Comparison of ENCODE assay signal across 37 mouse cellular contexts in genomic region chr2:121105940-121106339, GRCm38 (mm10). TPM values are rescaled to one million over a fixed set of nuclear protein-coding genes. Genes with fewer than 3 reads are reported as not detected.
A peak's percentile ranks its signal among the peaks of the same experiment; 100 is the strongest.
DNase-seq lines count a peak whose midpoint lies in the region; ATAC-seq lines count a peak whose summit lies in the region.
"Had no signal": no experiment of that assay in that cellular context is flagged by ENCODE, and none has a peak within 500 bp of the region (broad histone marks: within the 10 kb centered on the region; RNA-seq: fewer than 3 reads in every experiment).

No protein-coding gene starts in this region.

- H3K4me1 ChIP-seq in embryonic facial prominence, embryonic 14.5 days (ENCODE audit: control insufficient read depth, insufficient read depth, low read length) = no peaks in the 10 kb centered on the region
- H3K4me1 ChIP-seq in embryonic facial prominence, embryonic 10.5 days = no peaks in the 10 kb centered on the region
- no peaks in the 10 kb centered on the region for H3K4me1 ChIP-seq in kidney, embryonic 16.5 days (ENCODE audit: insufficient read depth, low read length)
- 0 out of 2 replicates have a peak, but pooled peaks cover 2% of the 10 kb centered on the region for H3K4me1 ChIP-seq in liver, embryonic 13.5 days (replicated peaks)
- no peaks in the 10 kb centered on the region for H3K4me1 ChIP-seq in stomach, embryonic 15.5 days
- H3K4me1 ChIP-seq: heart, embryonic 15.5 days; hindbrain, embryonic 12.5 days; limb, embryonic 13.5 days had no signal

- no peaks in the 10 kb centered on the region for H3K36me3 ChIP-seq in embryonic facial prominence, embryonic 14.5 days (ENCODE audit: control insufficient read depth, insufficient read depth, low read length)
- no peaks in the 10 kb centered on the region for H3K36me3 ChIP-seq in embryonic facial prominence, embryonic 10.5 days (replicated peaks)
- H3K36me3 ChIP-seq in kidney, embryonic 16.5 days (ENCODE audit: insufficient read depth, low read length) = no peaks in the 10 kb centered on the region
- H3K36me3 ChIP-seq in liver, embryonic 13.5 days = no peaks in the 10 kb centered on the region
- H3K36me3 ChIP-seq in stomach, embryonic 15.5 days = no peaks in the 10 kb centered on the region
- H3K36me3 ChIP-seq: heart, embryonic 10.5 days; heart, embryonic 15.5 days; hindbrain, embryonic 12.5 days; limb, embryonic 13.5 days had no signal

- H3K4me2 ChIP-seq in embryonic facial prominence, embryonic 14.5 days (ENCODE audit: low read depth, low read length) = no peak overlapping the region
- no peak overlapping the region for H3K4me2 ChIP-seq in kidney, embryonic 16.5 days (replicated peaks; ENCODE audit: low read depth, low read length)
- no peak overlapping the region for H3K4me2 ChIP-seq in liver, embryonic 13.5 days
- no peak overlapping the region for H3K4me2 ChIP-seq in stomach, embryonic 15.5 days
- H3K4me2 ChIP-seq: heart, embryonic 15.5 days; hindbrain, embryonic 12.5 days; limb, embryonic 13.5 days had no signal

- H3K27me3 ChIP-seq in embryonic facial prominence, embryonic 14.5 days (replicated peaks; ENCODE audit: control insufficient read depth, insufficient read depth, low read length) = no peaks in the 10 kb centered on the region
- H3K27me3 ChIP-seq in embryonic facial prominence, embryonic 10.5 days (replicated peaks; ENCODE audit: low read depth, poor library complexity, severe bottlenecking) = no peaks in the 10 kb centered on the region
- H3K27me3 ChIP-seq in kidney, embryonic 16.5 days (ENCODE audit: insufficient read depth, low read length) = no peaks in the 10 kb centered on the region
- H3K27me3 ChIP-seq in liver, embryonic 13.5 days = peaks cover 3% of the 10 kb centered on the region; the same call in 1 of the 2 replicates
- H3K27me3 ChIP-seq in stomach, embryonic 15.5 days (replicated peaks) = no peaks in the 10 kb centered on the region
- H3K27me3 ChIP-seq: hindbrain, embryonic 12.5 days; limb, embryonic 13.5 days had no signal

- ATAC-seq in embryonic facial prominence, embryonic 14.5 days (ENCODE audit: low read depth) = peak; percentile 65; the same call in 1 of the 2 replicates
- ATAC-seq in kidney, embryonic 16.5 days (ENCODE audit: low FRiP score, low TSS enrichment) = 0 out of 2 replicates have a peak, but pooled peaks have one; percentile 23
- ATAC-seq in liver, embryonic 13.5 days (ENCODE audit: low read depth) = peak; percentile 62; the same call in 1 of the 2 replicates
- peak; percentile 35; the same call in 1 of the 2 replicates for ATAC-seq in stomach, embryonic 15.5 days (ENCODE audit: insufficient read depth, low FRiP score, low read depth)
- ATAC-seq: forebrain, embryonic 14.5 days; intestine, embryonic 16.5 days; Patski had no signal

- no peak overlapping the region for H3K9ac ChIP-seq in embryonic facial prominence, embryonic 14.5 days (ENCODE audit: low read depth, low read length)
- H3K9ac ChIP-seq in kidney, embryonic 16.5 days (replicated peaks; ENCODE audit: low read length) = no peak overlapping the region
- H3K9ac ChIP-seq in liver, embryonic 13.5 days = no peak overlapping the region
- no peak overlapping the region for H3K9ac ChIP-seq in stomach, embryonic 15.5 days
- H3K9ac ChIP-seq: heart, embryonic 15.5 days; hindbrain, embryonic 12.5 days; limb, embryonic 13.5 days had no signal

- no peaks in the 10 kb centered on the region for H3K9me3 ChIP-seq in embryonic facial prominence, embryonic 14.5 days (ENCODE audit: control insufficient read depth, low read length)
- no peaks in the 10 kb centered on the region for H3K9me3 ChIP-seq in embryonic facial prominence, embryonic 10.5 days
- no peaks in the 10 kb centered on the region for H3K9me3 ChIP-seq in kidney, embryonic 16.5 days (ENCODE audit: low read length)
- H3K9me3 ChIP-seq in liver, embryonic 13.5 days (replicated peaks) = no peaks in the 10 kb centered on the region
- no peaks in the 10 kb centered on the region for H3K9me3 ChIP-seq in stomach, embryonic 15.5 days
- H3K9me3 ChIP-seq: heart, embryonic 10.5 days; heart, embryonic 15.5 days; hindbrain, embryonic 12.5 days; limb, embryonic 13.5 days had no signal

- no peak overlapping the region for H3K27ac ChIP-seq in embryonic facial prominence, embryonic 14.5 days (replicated peaks; ENCODE audit: low read depth, low read length)
- H3K27ac ChIP-seq in embryonic facial prominence, embryonic 10.5 days (replicated peaks) = no peak overlapping the region
- H3K27ac ChIP-seq in kidney, embryonic 16.5 days (ENCODE audit: low read length) = no peak overlapping the region
- no peak overlapping the region for H3K27ac ChIP-seq in liver, embryonic 13.5 days
- no peak overlapping the region for H3K27ac ChIP-seq in stomach, embryonic 15.5 days
- H3K27ac ChIP-seq: heart, embryonic 10.5 days; heart, embryonic 15.5 days; hindbrain, embryonic 12.5 days; kidney, postnatal 0 days; left cerebral cortex, adult 2 months; limb, embryonic 13.5 days; macrophage had no signal

- no peak for DNase-seq in embryonic facial prominence, embryonic 14.5 days (ENCODE audit: low spot score)
- DNase-seq in embryonic facial prominence, embryonic 10.5 days (ENCODE audit: low spot score) = no peak
- no peak for DNase-seq in kidney, adult 11 months
- no peak for DNase-seq in liver, embryonic 13.5 days
- no peak for DNase-seq in left cerebral cortex, adult 8-10 months (ENCODE audit: low spot score in 2 of 2)
- no peak for DNase-seq in urinary bladder, postnatal 10 days (ENCODE audit: low spot score)
- DNase-seq: adrenal gland, postnatal 25 days; cerebellum, adult 18-20 months; cerebellum, postnatal 25 days; gastrocnemius, postnatal 14 days; lung, adult 2 months; lung, postnatal 10 days; midbrain, embryonic 14.5 days; spleen, adult 18-20 months; thymus, adult 2 months; thymus, postnatal 4 days had no signal

- H3K4me3 ChIP-seq in embryonic facial prominence, embryonic 14.5 days (ENCODE audit: low read depth, low read length) = no peak overlapping the region
- H3K4me3 ChIP-seq in embryonic facial prominence, embryonic 10.5 days = no peak overlapping the region
- no peak overlapping the region for H3K4me3 ChIP-seq in kidney, embryonic 16.5 days (ENCODE audit: low read length)
- H3K4me3 ChIP-seq in liver, embryonic 13.5 days (replicated peaks) = no peak overlapping the region
- H3K4me3 ChIP-seq in stomach, embryonic 15.5 days (replicated peaks) = no peak overlapping the region
- H3K4me3 ChIP-seq: heart, embryonic 10.5 days; heart, embryonic 15.5 days; hindbrain, embryonic 12.5 days; left cerebral cortex, adult 2 months; limb, embryonic 13.5 days had no signal

RNA-seq across cellular contexts. Expression of gene Tgm7, which starts 3.7 kb away (rescaled TPM):
- polyA plus RNA-seq in embryonic facial prominence, embryonic 14.5 days (2014; fragmentation: Nextera tagmentation; extraction: Ambion mirVana) = not detected in 2 replicates
- polyA plus RNA-seq in embryonic facial prominence, embryonic 10.5 days (2016; fragmentation: Nextera tagmentation; extraction: Ambion mirVana) = not detected in 2 replicates
- polyA plus RNA-seq in kidney, embryonic 16.5 days (2015; fragmentation: Nextera tagmentation; extraction: Ambion mirVana) = 0.28 and 0.30 TPM in 2 replicates
- not detected in 2 replicates for polyA plus RNA-seq in liver, embryonic 13.5 days (2015; fragmentation: Nextera tagmentation; extraction: Ambion mirVana)
- 0.40 and 0.52 TPM in 2 replicates for polyA plus RNA-seq in stomach, embryonic 15.5 days (2015; fragmentation: Nextera tagmentation; extraction: Ambion mirVana)
- total RNA-seq in left cerebral cortex, adult 8-10 months (2022) = under 1 TPM in 2 of 4 experiments, not detected in 2; 0.30 to 0.35 TPM
- total RNA-seq: adrenal gland, postnatal 25 days; gastrocnemius, postnatal 14 days; granulocyte monocyte progenitor cell, adult 5-6 weeks; heart, postnatal 25 days; MEL; monocyte, adult 5-6 weeks had no signal
- polyA plus RNA-seq: embryonic facial prominence, embryonic 11.5 days; forebrain, embryonic 14.5 days; heart, embryonic 10.5 days; heart, embryonic 15.5 days; hindbrain, embryonic 12.5 days; limb, embryonic 13.5 days; lung, adult 2 months; macrophage; midbrain, embryonic 14.5 days; neural tube, embryonic 14.5 days; Patski had no signal

RNA-seq across cellular contexts. Expression of gene Tgm5, which starts 20.3 kb away (rescaled TPM):
- 0.38 and 0.86 TPM in 2 replicates for polyA plus RNA-seq in embryonic facial prominence, embryonic 14.5 days (2014; fragmentation: Nextera tagmentation; extraction: Ambion mirVana)
- not detected in 2 replicates for polyA plus RNA-seq in embryonic facial prominence, embryonic 10.5 days (2016; fragmentation: Nextera tagmentation; extraction: Ambion mirVana)
- 5.6 and 6.7 TPM in 2 replicates for polyA plus RNA-seq in kidney, embryonic 16.5 days (2015; fragmentation: Nextera tagmentation; extraction: Ambion mirVana)
- not detected in 2 replicates for polyA plus RNA-seq in liver, embryonic 13.5 days (2015; fragmentation: Nextera tagmentation; extraction: Ambion mirVana)
- polyA plus RNA-seq in stomach, embryonic 15.5 days (2015; fragmentation: Nextera tagmentation; extraction: Ambion mirVana) = 0.17 and 0.31 TPM in 2 replicates
- total RNA-seq in left cerebral cortex, adult 8-10 months (2022) = not detected
- total RNA-seq: adrenal gland, postnatal 25 days; gastrocnemius, postnatal 14 days; granulocyte monocyte progenitor cell, adult 5-6 weeks; heart, postnatal 25 days; layer of hippocampus, adult 18-20 months; layer of hippocampus, postnatal 10 days; left cerebral cortex, adult 2 months; left cerebral cortex, postnatal 36 days; MEL; monocyte, adult 5-6 weeks had no signal
- polyA plus RNA-seq: embryonic facial prominence, embryonic 11.5 days; forebrain, embryonic 14.5 days; heart, embryonic 10.5 days; heart, embryonic 15.5 days; hindbrain, embryonic 12.5 days; intestine, embryonic 16.5 days; limb, embryonic 13.5 days; macrophage; midbrain, embryonic 14.5 days had no signal

RNA-seq across cellular contexts. Expression of gene Adal, which starts 34.3 kb away (rescaled TPM):
- 20.3 and 20.4 TPM in 2 replicates for polyA plus RNA-seq in embryonic facial prominence, embryonic 14.5 days (2014; fragmentation: Nextera tagmentation; extraction: Ambion mirVana)
- polyA plus RNA-seq in embryonic facial prominence, embryonic 10.5 days (2016; fragmentation: Nextera tagmentation; extraction: Ambion mirVana) = 19.7 and 22.4 TPM in 2 replicates
- polyA plus RNA-seq in kidney, embryonic 16.5 days (2015; fragmentation: Nextera tagmentation; extraction: Ambion mirVana) = 23.9 and 26.2 TPM in 2 replicates
- polyA plus RNA-seq in liver, embryonic 13.5 days (2015; fragmentation: Nextera tagmentation; extraction: Ambion mirVana) = 10.4 and 13.3 TPM in 2 replicates
- 19.1 and 19.5 TPM in 2 replicates for polyA plus RNA-seq in stomach, embryonic 15.5 days (2015; fragmentation: Nextera tagmentation; extraction: Ambion mirVana)
- 10 to 100 TPM; 17.6 to 19.9 (median 18.6) TPM for total RNA-seq in left cerebral cortex, adult 8-10 months (2022)

RNA-seq across cellular contexts. Expression of gene Lcmt2, which starts 34.5 kb away (rescaled TPM):
- 14.9 and 16.9 TPM in 2 replicates for polyA plus RNA-seq in embryonic facial prominence, embryonic 14.5 days (2014; fragmentation: Nextera tagmentation; extraction: Ambion mirVana)
- polyA plus RNA-seq in embryonic facial prominence, embryonic 10.5 days (2016; fragmentation: Nextera tagmentation; extraction: Ambion mirVana) = 21.5 and 22.5 TPM in 2 replicates
- 26.3 and 28.4 TPM in 2 replicates for polyA plus RNA-seq in kidney, embryonic 16.5 days (2015; fragmentation: Nextera tagmentation; extraction: Ambion mirVana)
- 10.5 and 12.8 TPM in 2 replicates for polyA plus RNA-seq in liver, embryonic 13.5 days (2015; fragmentation: Nextera tagmentation; extraction: Ambion mirVana)
- polyA plus RNA-seq in stomach, embryonic 15.5 days (2015; fragmentation: Nextera tagmentation; extraction: Ambion mirVana) = 20.1 and 23.1 TPM in 2 replicates
- total RNA-seq in left cerebral cortex, adult 8-10 months (2022) = 1 to 10 TPM; 7.1 to 9.8 (median 7.4) TPM
